Mouse (Mus musculus): Measurements from ENCODE around the gene Usb1.

- TF ChIP-seq CTCF (IDR thresholded peaks at IDR 0.05; ENCODE audit: borderline replicate concordance, insufficient read depth, low read length) (no peak), POLR2A (IDR thresholded peaks at IDR 0.05; ENCODE audit: low read depth, low read length) (no peak)
These were observed 60.5 kb downstream of the Usb1 start for GRCm38 (mm10) chr8:95392604-95393003.

Data from embryonic fibroblast, embryonic 13.5 days (primary cell).